Mouse (Mus musculus) testis, postnatal 14 days (tissue): Measurements from ENCODE around the gene Actn1.

Experiments used
- DNase-seq: peaks from one replicate; pipeline ENCODE4 v3.0.0; 2021; ENCODE audit warnings: low spot score

The Actn1 gene

GRCm38 (mm10) chr12:80135173-80135572 lies 125.0 kb downstream of the Actn1 start:
- DNase-seq: no peak

DNA sequence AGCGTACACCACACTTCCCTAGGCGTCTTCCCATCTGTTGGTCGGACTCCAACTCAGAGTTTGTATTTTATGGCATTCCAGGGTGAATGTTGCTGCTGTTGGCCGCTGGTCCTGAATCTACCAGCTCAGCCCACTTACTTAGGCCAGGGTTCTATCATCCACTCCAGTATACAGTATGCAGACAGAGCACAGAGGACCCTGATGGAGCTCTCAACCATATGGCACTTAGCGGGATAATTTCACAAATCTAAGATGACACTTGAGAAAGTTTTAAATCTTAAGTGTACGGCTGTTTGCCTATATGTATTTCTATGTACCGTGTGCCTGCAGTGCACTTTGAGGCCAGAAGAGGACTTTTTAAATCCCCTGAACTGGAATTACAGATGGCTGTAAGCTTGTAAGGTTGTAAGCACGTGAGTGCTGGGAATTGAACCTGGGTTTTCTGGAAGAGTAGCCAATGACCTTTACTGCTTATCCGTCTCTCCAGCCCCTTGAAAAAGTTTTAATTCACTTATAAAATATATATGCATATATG lies 127.1 kb downstream of the Actn1 start:
- DNase-seq: no peak

- DNase-seq: peak; percentile 84
Observed at GRCm38 (mm10) chr12:80132250-80133003, 127.7 kb downstream of the Actn1 start.

- DNase-seq: no peak
Observed at GRCm38 (mm10) chr12:80131359-80132249, 128.6 kb downstream of the Actn1 start.

DNA sequence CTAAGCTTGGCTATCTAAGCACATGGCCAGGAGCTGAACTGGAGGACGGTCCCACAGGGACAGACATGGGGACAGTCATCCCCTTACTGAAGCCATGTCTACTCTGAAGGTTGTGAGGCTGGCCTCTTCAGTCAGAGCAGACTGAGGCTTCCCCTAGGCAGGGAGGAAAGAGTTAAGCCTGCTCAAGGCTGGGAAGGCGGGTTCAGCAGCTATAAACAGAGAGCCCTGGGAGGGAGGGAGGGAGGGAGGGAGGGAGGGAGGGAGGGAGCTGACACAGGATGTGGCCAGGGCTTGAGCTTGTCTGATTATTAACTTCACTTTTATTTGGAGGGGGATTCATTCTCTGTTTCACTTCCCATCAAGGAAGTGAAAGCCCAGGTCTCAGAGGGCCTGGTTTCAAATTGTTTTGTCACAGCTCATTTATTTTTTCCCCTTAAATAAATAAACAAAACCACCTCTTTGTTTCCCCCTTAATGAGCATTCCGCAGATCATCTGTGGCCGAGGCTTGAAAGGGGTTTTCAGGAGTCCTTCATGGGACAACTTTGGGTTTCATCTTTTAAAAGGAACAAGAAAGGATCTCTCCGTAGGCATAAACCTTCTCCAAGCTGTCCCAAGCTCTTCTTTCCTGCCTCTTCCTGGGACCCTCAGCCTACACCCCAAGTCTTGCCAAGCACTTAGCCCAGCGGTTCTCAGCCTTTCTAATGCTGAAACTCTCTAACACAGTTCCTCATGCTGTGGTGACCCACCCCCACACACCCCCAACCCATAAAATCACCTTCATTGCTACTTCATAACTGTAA lies 129.4 kb downstream of the Actn1 start:
- DNase-seq: no peak

DNA sequence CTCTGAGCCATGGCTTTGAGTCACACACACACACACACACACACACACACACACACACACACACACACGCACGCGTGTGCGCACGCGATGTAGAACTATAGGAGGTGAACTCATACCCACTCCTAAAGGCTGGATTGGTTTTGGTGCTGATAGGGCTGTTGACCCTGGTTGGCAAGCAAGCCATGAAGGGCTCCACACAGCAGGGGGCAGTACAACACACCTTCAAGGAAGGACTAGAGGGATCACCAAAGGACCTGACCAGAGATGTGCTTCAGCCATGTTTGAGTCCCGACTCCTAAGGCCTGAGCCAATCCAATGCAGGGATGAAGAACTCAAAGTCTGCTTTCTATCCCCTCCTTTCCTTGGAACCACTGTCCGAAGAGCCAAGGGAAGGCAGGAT lies 130.6 kb downstream of the Actn1 start:
- DNase-seq: no peak

GRCm38 (mm10) chr12:80127191-80127762 lies 132.9 kb downstream of the Actn1 start:
- DNase-seq: no peak

DNA sequence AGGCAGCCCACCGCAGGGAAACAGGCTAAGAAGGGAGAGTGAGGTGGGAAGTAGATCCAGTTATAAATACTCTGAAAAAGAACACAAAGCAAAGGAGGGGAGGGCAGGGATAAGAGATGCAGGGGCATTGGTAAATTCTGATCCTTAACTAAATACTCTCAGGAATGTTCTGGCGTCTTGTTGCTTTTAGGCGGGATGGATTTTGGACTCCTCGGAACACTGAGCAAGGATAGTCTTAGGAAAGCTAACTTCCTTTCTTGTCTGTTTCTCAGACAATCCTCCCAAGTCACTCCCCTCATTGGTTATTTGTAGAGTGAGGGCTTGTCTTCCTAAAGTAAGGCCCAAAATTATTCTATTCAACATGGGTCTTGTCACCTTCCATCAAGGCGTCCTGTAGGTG lies 134.9 kb downstream of the Actn1 start:
- no peak for DNase-seq

DNA sequence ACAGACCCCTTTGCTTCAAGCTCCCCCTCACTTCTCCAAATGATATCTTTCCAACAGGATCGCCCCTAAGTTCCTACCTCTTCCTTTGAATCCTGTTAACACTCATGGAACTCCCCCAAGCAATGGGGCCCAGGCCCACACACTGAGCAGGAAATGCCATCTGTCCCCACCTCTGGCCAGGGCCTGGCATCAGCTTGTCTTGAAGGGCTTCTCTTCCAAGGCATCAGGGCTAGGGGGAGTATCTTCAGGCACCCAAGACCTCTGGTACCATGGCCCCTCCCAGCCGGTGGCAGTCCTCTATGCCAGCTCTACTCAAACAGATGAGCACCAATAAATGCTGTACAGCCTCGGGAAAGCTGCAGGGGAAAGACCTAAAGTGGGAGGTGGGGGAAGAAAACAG lies 135.4 kb downstream of the Actn1 start:
- no peak for DNase-seq

- DNase-seq: no peak
Observed at GRCm38 (mm10) chr12:80124211-80124610, 136.0 kb downstream of the Actn1 start.

DNA sequence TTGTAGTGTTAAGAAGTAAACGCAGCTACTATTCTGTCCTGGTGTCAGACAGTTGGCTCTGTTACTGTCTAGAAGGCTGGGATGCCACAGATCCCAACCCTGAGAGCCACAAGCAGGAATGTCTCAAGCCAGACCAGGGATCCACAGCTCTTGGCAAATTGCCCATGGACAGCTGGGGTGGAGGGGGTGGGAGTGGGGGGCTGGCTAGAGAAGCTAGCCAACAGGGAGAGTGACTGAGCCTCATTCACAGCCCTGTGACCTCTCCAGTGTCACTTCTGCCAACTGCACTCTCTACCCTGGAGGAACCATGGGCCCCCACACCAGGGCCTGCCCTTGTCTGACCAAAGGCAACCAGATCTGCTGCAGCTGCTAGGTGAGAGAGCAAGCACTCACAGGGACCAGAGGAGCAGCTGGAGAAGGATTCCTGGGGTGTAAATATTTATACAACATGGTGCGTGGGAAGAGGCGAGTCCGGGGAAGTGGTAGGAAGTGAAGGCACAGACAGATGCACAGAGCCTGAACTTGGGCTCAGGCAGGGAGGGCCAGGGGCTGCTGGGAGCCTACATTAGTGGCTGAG lies 136.9 kb downstream of the Actn1 start:
- no peak for DNase-seq

- no peak for DNase-seq
Observed at GRCm38 (mm10) chr12:80121438-80121837, 138.7 kb downstream of the Actn1 start.

DNA sequence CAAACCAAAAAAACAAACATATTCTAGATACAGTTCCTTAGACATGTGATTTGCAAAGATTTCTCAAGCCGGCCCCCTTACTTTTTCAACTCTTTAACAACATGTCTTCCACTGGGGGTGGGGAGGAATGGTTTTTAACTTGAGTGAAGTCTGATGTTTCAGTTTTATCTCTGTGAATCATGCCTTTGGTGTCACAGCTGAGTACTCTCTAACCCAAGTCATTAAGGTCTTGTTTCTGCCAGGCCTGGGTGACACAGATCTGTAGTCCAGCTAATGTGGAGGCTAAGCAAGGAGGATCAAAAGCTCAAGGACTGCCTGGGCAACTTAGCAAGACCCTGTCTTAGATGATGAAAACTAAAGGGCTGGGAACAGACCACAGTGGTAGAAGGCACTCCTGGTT lies 141.6 kb downstream of the Actn1 start:
- no peak for DNase-seq
